Mouse (Mus musculus): ENCODE data around the gene BC051665. TPM values are rescaled to one million over a fixed set of nuclear protein-coding genes. Genes with fewer than 3 reads are reported as not detected.

BC051665 gene
- polyA plus RNA-seq (2012; ENCODE audit: insufficient read depth, insufficient read length, missing spikeins) = not detected in 2 replicates

- Histone ChIP-seq H3K4me1 (ENCODE audit: control insufficient read depth, insufficient read depth, insufficient read length, low read length) (no peaks in the 10 kb centered on the region), H3K27ac (replicated peaks; ENCODE audit: low read depth, low read length) (no peak within 1 kb of the TSS), H3K4me3 (ENCODE audit: insufficient read depth, low read depth, low read length) (no peak within 1 kb of the TSS)
Observed at GRCm38 (mm10) chr13:60786264-60786663, at the start of gene BC051665. Gene BC051665 (minus strand): TSS chr13:60786364.

- H3K27ac ChIP-seq (replicated peaks; ENCODE audit: low read depth, low read length) = no peak overlapping the region
- H3K4me1 ChIP-seq (ENCODE audit: control insufficient read depth, insufficient read depth, insufficient read length, low read length) = no peaks in the 10 kb centered on the region
- H3K4me3 ChIP-seq (ENCODE audit: insufficient read depth, low read depth, low read length) = no peak overlapping the region
Observed at GRCm38 (mm10) chr13:60826052-60826451, 39.9 kb upstream of the BC051665 start.

- no peak overlapping the region for H3K4me3 ChIP-seq (ENCODE audit: insufficient read depth, low read depth, low read length)
- H3K27ac ChIP-seq (replicated peaks; ENCODE audit: low read depth, low read length) = no peak overlapping the region
- H3K4me1 ChIP-seq (ENCODE audit: control insufficient read depth, insufficient read depth, insufficient read length, low read length) = no peaks in the 10 kb centered on the region
Observed at GRCm38 (mm10) chr13:60820486-60821175, 34.5 kb upstream of the BC051665 start.

GRCm38 (mm10) chr13:60819469-60819868 is 33.3 kb upstream of the BC051665 start:
- no peak overlapping the region for H3K4me3 ChIP-seq (ENCODE audit: insufficient read depth, low read depth, low read length)
- H3K4me1 ChIP-seq (ENCODE audit: control insufficient read depth, insufficient read depth, insufficient read length, low read length) = no peaks in the 10 kb centered on the region; the same call in 1 of the 2 replicates
- H3K27ac ChIP-seq (replicated peaks; ENCODE audit: low read depth, low read length) = no peak overlapping the region

- Histone ChIP-seq H3K4me3 (ENCODE audit: insufficient read depth, low read depth, low read length) (no peak overlapping the region), H3K4me1 (ENCODE audit: control insufficient read depth, insufficient read depth, insufficient read length, low read length) (no peaks in the 10 kb centered on the region; the same call in 1 of the 2 replicates), H3K27ac (replicated peaks; ENCODE audit: low read depth, low read length) (no peak overlapping the region)
Observed at GRCm38 (mm10) chr13:60813722-60814121, 27.6 kb upstream of the BC051665 start.

GRCm38 (mm10) chr13:60812768-60813167 is 26.6 kb upstream of the BC051665 start:
- no peak overlapping the region for H3K27ac ChIP-seq (replicated peaks; ENCODE audit: low read depth, low read length)
- H3K4me1 ChIP-seq (ENCODE audit: control insufficient read depth, insufficient read depth, insufficient read length, low read length) = no peaks in the 10 kb centered on the region; the same call in 1 of the 2 replicates
- H3K4me3 ChIP-seq (ENCODE audit: insufficient read depth, low read depth, low read length) = no peak overlapping the region

GRCm38 (mm10) chr13:60809690-60810089 is 23.5 kb upstream of the BC051665 start:
- Histone ChIP-seq H3K4me3 (ENCODE audit: insufficient read depth, low read depth, low read length) (no peak overlapping the region), H3K27ac (replicated peaks; ENCODE audit: low read depth, low read length) (no peak overlapping the region), H3K4me1 (ENCODE audit: control insufficient read depth, insufficient read depth, insufficient read length, low read length) (no peaks in the 10 kb centered on the region)

GRCm38 (mm10) chr13:60802749-60803148 is 16.6 kb upstream of the BC051665 start, which contains the start of gene Ctsll3:
Gene Ctsll3 (minus strand): TSS chr13:60802849.
- H3K4me1 ChIP-seq (ENCODE audit: control insufficient read depth, insufficient read depth, insufficient read length, low read length) = no peaks in the 10 kb centered on the region
- H3K27ac ChIP-seq (replicated peaks; ENCODE audit: low read depth, low read length) = no peak within 1 kb of the TSS
- no peak within 1 kb of the TSS for H3K4me3 ChIP-seq (ENCODE audit: insufficient read depth, low read depth, low read length)

- Histone ChIP-seq H3K27ac (replicated peaks; ENCODE audit: low read depth, low read length) (no peak overlapping the region), H3K4me3 (ENCODE audit: insufficient read depth, low read depth, low read length) (no peak overlapping the region), H3K4me1 (ENCODE audit: control insufficient read depth, insufficient read depth, insufficient read length, low read length) (no peaks in the 10 kb centered on the region)
Observed at GRCm38 (mm10) chr13:60789466-60789865, 3.3 kb upstream of the BC051665 start.

GRCm38 (mm10) chr13:60783301-60783700 is 2.9 kb downstream of the BC051665 start:
- H3K4me1 ChIP-seq (ENCODE audit: control insufficient read depth, insufficient read depth, insufficient read length, low read length) = no peaks in the 10 kb centered on the region
- no peak overlapping the region for H3K4me3 ChIP-seq (ENCODE audit: insufficient read depth, low read depth, low read length)
- no peak overlapping the region for H3K27ac ChIP-seq (replicated peaks; ENCODE audit: low read depth, low read length)

- no peaks in the 10 kb centered on the region for H3K4me1 ChIP-seq (ENCODE audit: control insufficient read depth, insufficient read depth, insufficient read length, low read length)
- no peak overlapping the region for H3K27ac ChIP-seq (replicated peaks; ENCODE audit: low read depth, low read length)
- H3K4me3 ChIP-seq (ENCODE audit: insufficient read depth, low read depth, low read length) = no peak overlapping the region
Observed at GRCm38 (mm10) chr13:60780534-60780933, 5.6 kb downstream of the BC051665 start.

- Histone ChIP-seq H3K27ac (replicated peaks; ENCODE audit: low read depth, low read length) (no peak overlapping the region), H3K4me3 (ENCODE audit: insufficient read depth, low read depth, low read length) (no peak overlapping the region), H3K4me1 (ENCODE audit: control insufficient read depth, insufficient read depth, insufficient read length, low read length) (no peaks in the 10 kb centered on the region)
Observed at GRCm38 (mm10) chr13:60761161-60761560, 25.0 kb downstream of the BC051665 start.

- H3K4me1 ChIP-seq (ENCODE audit: control insufficient read depth, insufficient read depth, insufficient read length, low read length) = no peaks in the 10 kb centered on the region
- no peak overlapping the region for H3K27ac ChIP-seq (replicated peaks; ENCODE audit: low read depth, low read length)
- H3K4me3 ChIP-seq (ENCODE audit: insufficient read depth, low read depth, low read length) = no peak overlapping the region
Observed at GRCm38 (mm10) chr13:60760392-60760791, 25.8 kb downstream of the BC051665 start.

GRCm38 (mm10) chr13:60759136-60759535 is 27.0 kb downstream of the BC051665 start:
- no peak overlapping the region for H3K4me3 ChIP-seq (ENCODE audit: insufficient read depth, low read depth, low read length)
- no peaks in the 10 kb centered on the region for H3K4me1 ChIP-seq (ENCODE audit: control insufficient read depth, insufficient read depth, insufficient read length, low read length)
- H3K27ac ChIP-seq (replicated peaks; ENCODE audit: low read depth, low read length) = no peak overlapping the region

- H3K4me3 ChIP-seq (ENCODE audit: insufficient read depth, low read depth, low read length) = no peak overlapping the region
- no peaks in the 10 kb centered on the region for H3K4me1 ChIP-seq (ENCODE audit: control insufficient read depth, insufficient read depth, insufficient read length, low read length)
- no peak overlapping the region for H3K27ac ChIP-seq (replicated peaks; ENCODE audit: low read depth, low read length)
Observed at GRCm38 (mm10) chr13:60757292-60757691, 28.9 kb downstream of the BC051665 start.

- Histone ChIP-seq H3K4me1 (ENCODE audit: control insufficient read depth, insufficient read depth, insufficient read length, low read length) (no peaks in the 10 kb centered on the region), H3K27ac (replicated peaks; ENCODE audit: low read depth, low read length) (no peak overlapping the region), H3K4me3 (ENCODE audit: insufficient read depth, low read depth, low read length) (no peak overlapping the region)
Observed at GRCm38 (mm10) chr13:60755251-60755650, 30.9 kb downstream of the BC051665 start.
